Mouse (Mus musculus): ENCODE data around the gene Wdr76. TPM values are rescaled to one million over a fixed set of nuclear protein-coding genes. Genes with fewer than 3 reads are reported as not detected.

The Wdr76 gene
- total RNA-seq, 2 experiments from 2014 or later, result 1.4 to 1.5 TPM

Other genes starting within 250 kb of the Wdr76 start
- 10 to 100 TPM; 17.3 to 22.7 TPM for gene Trp53bp1, start 235.3 kb upstream of the Wdr76 start, total RNA-seq (2021)
- 10 to 100 TPM in 1 of 2 experiments, 1 to 10 TPM in 1; 4.7 to 13.4 TPM for gene Map1a, start 217.1 kb upstream of the Wdr76 start, total RNA-seq (2021)
- gene Ppip5k1, start 151.3 kb upstream of the Wdr76 start, total RNA-seq (2021), result 100 to 1,000 TPM; 107 to 127 TPM
- not detected for gene Ckmt1, start 149.0 kb upstream of the Wdr76 start, total RNA-seq (2021)
- under 1 TPM in 1 of 2 experiments, not detected in 1; 0.09 TPM for gene Strc, start 119.6 kb upstream of the Wdr76 start, total RNA-seq (2021)
- 10 to 100 TPM; 28.3 to 39.1 TPM for gene Pdia3, start 92.9 kb upstream of the Wdr76 start, total RNA-seq (2021)
- 1 to 10 TPM; 1.7 to 1.8 TPM for gene Catsper2, start 92.9 kb upstream of the Wdr76 start, total RNA-seq (2021)
- gene Ell3, start 62.4 kb upstream of the Wdr76 start, total RNA-seq (2021), result not detected
- 100 to 1,000 TPM; 334 to 355 TPM for gene Serf2, start 57.5 kb upstream of the Wdr76 start, total RNA-seq (2021)
- 10 to 100 TPM; 10.9 to 15.1 TPM for gene Hypk, start 53.4 kb upstream of the Wdr76 start, total RNA-seq (2021)
- gene Serinc4, start 49.9 kb upstream of the Wdr76 start, total RNA-seq (2021), result not detected
- gene Mfap1b, start 32.7 kb upstream of the Wdr76 start, total RNA-seq (2021), result 10 to 100 TPM; 23.5 to 24.5 TPM
- 10 to 100 TPM; 17.9 to 19.2 TPM for gene Mfap1a, start 58 bp upstream of the Wdr76 start, total RNA-seq (2021)

Data from gastrocnemius, adult 18-20 months (tissue).